Mouse (Mus musculus): ENCODE results near the gene Olfr1018. TPM values are rescaled to one million over a fixed set of nuclear protein-coding genes. Genes with fewer than 3 reads are reported as not detected.

Gene Olfr1018
- polyA plus RNA-seq (2015; fragmentation: Nextera tagmentation; extraction: Ambion mirVana) = not detected in 2 replicates

DNA sequence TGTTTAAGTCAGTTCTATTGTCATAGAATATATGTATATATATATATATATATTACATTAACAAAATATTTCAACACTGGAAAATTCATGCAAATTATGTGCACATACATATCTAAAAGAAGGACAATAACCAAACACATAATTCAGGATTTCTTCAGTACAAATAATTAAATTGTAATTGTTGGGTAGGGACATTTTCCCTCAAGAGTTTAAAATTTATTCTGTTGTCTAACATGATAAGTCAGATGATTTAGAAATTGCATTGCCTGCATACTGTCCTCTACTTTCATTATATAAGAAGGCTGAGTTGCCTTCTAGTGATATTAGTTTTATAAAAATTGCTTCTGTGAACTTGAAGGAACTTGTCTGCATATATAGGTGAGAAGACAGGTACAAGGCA lies at the start of gene Olfr1018:
TSS of gene Olfr1018 (plus strand) at position 301 of the 400 bp plus-strand sequence.
- ATAC-seq (ENCODE audit: borderline replicate concordance, extremely low read depth, low FRiP score, low TSS enrichment) = no peak
- Histone ChIP-seq H3K4me3 (no peak within 1 kb of the TSS), H3K9me3 (no peaks in the 10 kb centered on the region), H3K4me2 (no peak within 1 kb of the TSS), H3K27me3 (no peaks in the 10 kb centered on the region), H3K36me3 (no peaks in the 10 kb centered on the region), H3K27ac (no peak within 1 kb of the TSS), H3K4me1 (no peaks in the 10 kb centered on the region), H3K9ac (no peak within 1 kb of the TSS)

DNA sequence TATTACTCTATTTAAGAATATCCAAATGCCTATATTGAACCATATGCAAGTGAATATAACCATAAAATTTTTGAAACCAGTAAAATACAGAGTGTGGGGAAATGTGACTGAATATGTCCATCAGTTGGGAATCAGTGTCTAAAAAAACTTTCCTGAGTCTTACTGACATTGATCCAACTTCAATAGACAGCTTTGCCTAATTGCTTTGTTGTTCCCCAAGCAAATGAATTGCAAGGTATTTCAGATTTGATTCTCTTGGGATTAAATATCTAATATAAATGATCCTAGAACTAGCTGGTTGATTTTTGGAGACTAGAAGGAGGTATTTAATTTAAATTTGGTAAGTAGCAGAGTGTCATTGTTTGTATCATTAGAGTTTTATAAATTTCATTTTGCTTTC lies 45.9 kb upstream of the Olfr1018 start, which contains the start of gene Olfr1014:
TSS of gene Olfr1014 (plus strand) at position 301 of the 400 bp plus-strand sequence.
- no peak within 1 kb of the TSS for H3K27ac ChIP-seq
- H3K4me3 ChIP-seq = no peak within 1 kb of the TSS
- H3K4me1 ChIP-seq = no peaks in the 10 kb centered on the region
- H3K9me3 ChIP-seq = no peaks in the 10 kb centered on the region
- no peaks in the 10 kb centered on the region for H3K27me3 ChIP-seq
- no peak within 1 kb of the TSS for H3K9ac ChIP-seq
- H3K4me2 ChIP-seq = no peak within 1 kb of the TSS
- no peak for ATAC-seq (ENCODE audit: borderline replicate concordance, extremely low read depth, low FRiP score, low TSS enrichment)
- H3K36me3 ChIP-seq = no peaks in the 10 kb centered on the region

DNA sequence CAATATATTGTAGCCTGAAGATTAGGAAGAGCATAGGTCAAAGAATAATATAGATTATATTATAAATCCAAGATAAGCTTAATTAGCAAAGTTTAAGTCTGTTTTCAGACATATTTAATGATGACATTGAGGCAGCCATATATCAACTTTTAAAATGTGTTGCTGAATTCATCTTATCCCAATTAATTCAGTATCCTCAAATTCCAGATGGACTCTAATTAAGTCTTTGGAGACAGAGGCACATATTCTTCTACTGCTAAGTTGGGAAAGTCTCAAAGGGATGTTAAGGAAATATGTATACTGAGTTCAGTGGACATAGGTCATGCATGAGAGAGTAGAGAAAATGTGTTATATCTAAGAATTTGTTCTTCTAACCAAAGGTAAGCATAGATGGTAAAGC lies 36.6 kb upstream of the Olfr1018 start, which contains the start of gene Olfr1015:
TSS of gene Olfr1015 (plus strand) at position 301 of the 400 bp plus-strand sequence.
- Histone ChIP-seq H3K4me3 (no peak within 1 kb of the TSS), H3K4me2 (no peak within 1 kb of the TSS), H3K9ac (no peak within 1 kb of the TSS), H3K27me3 (no peaks in the 10 kb centered on the region), H3K4me1 (no peaks in the 10 kb centered on the region), H3K27ac (no peak within 1 kb of the TSS), H3K9me3 (no peaks in the 10 kb centered on the region), H3K36me3 (no peaks in the 10 kb centered on the region)
- no peak for ATAC-seq (ENCODE audit: borderline replicate concordance, extremely low read depth, low FRiP score, low TSS enrichment)

DNA sequence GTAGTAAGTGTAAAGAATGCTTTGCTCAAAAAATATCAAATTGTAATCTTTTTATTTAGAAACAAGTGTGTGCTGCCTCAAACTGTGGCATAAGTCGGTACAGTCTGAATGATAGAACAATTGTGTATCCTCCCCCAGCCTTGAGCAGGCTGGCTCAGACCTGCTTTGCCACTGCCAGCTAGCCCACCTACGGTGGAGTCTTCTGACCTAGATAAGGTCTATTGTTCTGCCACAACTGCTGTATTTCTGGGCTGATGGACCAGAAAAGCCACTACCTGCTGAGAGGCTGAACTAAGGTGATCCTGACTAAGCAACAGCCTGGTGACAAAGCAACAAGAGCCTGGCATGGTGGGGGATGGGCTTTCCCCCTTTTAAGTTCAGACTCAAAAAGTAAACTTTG lies 25.9 kb upstream of the Olfr1018 start:
- ATAC-seq (ENCODE audit: borderline replicate concordance, extremely low read depth, low FRiP score, low TSS enrichment) = no peak
- WGBS = 44% methylated on average over 2 of the region's 2 CpGs
- Histone ChIP-seq H3K4me1 (no peaks in the 10 kb centered on the region), H3K27ac (no peak overlapping the region), H3K9me3 (no peaks in the 10 kb centered on the region; the same call in 1 of the 2 replicates), H3K4me2 (no peak overlapping the region), H3K4me3 (no peak overlapping the region), H3K27me3 (no peaks in the 10 kb centered on the region), H3K36me3 (no peaks in the 10 kb centered on the region), H3K9ac (no peak overlapping the region)

DNA sequence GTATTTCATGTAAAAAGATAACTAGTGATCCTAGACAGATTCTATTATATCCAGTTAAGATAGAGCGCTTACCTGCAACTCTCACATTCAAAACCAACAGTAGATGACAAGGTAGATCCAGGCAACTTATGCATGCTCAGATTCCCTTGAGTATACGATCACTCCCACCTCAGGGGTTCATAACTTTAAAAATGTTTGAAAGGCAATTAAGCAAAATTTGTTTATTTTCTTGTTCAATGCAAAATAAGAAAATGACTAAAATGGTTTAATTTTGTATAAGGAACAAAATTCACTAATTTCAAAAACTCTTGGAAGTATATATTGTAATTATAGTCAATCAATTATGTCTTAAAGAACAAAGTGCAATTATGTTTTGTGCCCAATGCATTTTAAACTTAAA lies 15.8 kb upstream of the Olfr1018 start, which contains the start of gene Olfr1016:
TSS of gene Olfr1016 (minus strand) at position 101 of the 400 bp plus-strand sequence.
- Histone ChIP-seq H3K4me1 (no peaks in the 10 kb centered on the region), H3K4me3 (no peak within 1 kb of the TSS), H3K9ac (no peak within 1 kb of the TSS), H3K9me3 (no peaks in the 10 kb centered on the region), H3K27ac (no peak within 1 kb of the TSS), H3K27me3 (no peaks in the 10 kb centered on the region), H3K4me2 (no peak within 1 kb of the TSS), H3K36me3 (no peaks in the 10 kb centered on the region)
- 85% methylated on average over 2 of the region's 2 CpGs for WGBS
- no peak for ATAC-seq (ENCODE audit: borderline replicate concordance, extremely low read depth, low FRiP score, low TSS enrichment)

DNA sequence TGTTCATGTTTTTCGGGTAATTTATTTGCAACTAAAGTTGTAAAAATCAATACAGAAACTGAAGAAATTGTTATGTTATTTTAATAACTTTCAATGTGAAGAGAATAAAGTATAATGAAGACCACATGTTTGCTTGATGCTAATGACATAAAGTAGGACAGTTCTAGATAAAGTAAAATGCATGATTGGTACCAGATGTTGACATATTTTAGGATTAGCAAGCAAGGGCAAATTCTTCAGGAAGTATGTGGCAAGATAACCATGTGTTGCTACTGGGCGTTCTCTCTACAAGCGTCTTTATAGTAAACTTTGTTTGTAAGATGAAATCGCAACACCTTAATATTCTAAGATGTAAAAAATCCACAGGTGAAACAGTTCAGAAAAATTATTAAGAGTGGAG lies 13.8 kb upstream of the Olfr1018 start:
- Histone ChIP-seq H3K36me3 (no peaks in the 10 kb centered on the region), H3K9ac (no peak overlapping the region), H3K27ac (no peak overlapping the region), H3K4me3 (no peak overlapping the region), H3K4me2 (no peak overlapping the region), H3K4me1 (no peaks in the 10 kb centered on the region), H3K27me3 (no peaks in the 10 kb centered on the region), H3K9me3 (no peaks in the 10 kb centered on the region)
- WGBS = 66% methylated on average over 4 of the region's 4 CpGs
- no peak for ATAC-seq (ENCODE audit: borderline replicate concordance, extremely low read depth, low FRiP score, low TSS enrichment)

DNA sequence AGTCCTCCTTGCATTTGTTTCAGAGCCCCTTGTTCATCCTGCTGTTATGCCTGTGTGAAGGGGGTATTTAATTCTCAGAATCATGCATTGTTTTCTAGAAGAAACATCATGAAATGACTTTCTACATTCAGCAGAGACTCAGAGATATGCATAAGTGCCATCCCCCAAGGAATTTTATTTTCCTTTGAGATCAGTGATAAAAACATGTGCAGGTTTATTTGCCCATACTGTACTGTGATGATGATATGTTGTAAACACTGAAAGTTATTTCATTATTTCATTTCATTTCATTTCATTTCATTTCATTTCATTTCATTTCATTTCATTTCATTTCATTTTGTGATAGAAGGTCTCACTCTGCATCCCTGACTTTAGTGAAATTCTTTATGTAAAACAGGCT lies 27.1 kb downstream of the Olfr1018 start, which contains the start of gene Olfr1019:
TSS of gene Olfr1019 (minus strand) at position 101 of the 400 bp plus-strand sequence.
- Histone ChIP-seq H3K36me3 (no peaks in the 10 kb centered on the region), H3K4me1 (no peaks in the 10 kb centered on the region), H3K9ac (no peak within 1 kb of the TSS), H3K4me2 (no peak within 1 kb of the TSS), H3K27ac (no peak within 1 kb of the TSS), H3K27me3 (no peaks in the 10 kb centered on the region), H3K4me3 (no peak within 1 kb of the TSS), H3K9me3 (no peaks in the 10 kb centered on the region)
- no peak for ATAC-seq (ENCODE audit: borderline replicate concordance, extremely low read depth, low FRiP score, low TSS enrichment)

DNA sequence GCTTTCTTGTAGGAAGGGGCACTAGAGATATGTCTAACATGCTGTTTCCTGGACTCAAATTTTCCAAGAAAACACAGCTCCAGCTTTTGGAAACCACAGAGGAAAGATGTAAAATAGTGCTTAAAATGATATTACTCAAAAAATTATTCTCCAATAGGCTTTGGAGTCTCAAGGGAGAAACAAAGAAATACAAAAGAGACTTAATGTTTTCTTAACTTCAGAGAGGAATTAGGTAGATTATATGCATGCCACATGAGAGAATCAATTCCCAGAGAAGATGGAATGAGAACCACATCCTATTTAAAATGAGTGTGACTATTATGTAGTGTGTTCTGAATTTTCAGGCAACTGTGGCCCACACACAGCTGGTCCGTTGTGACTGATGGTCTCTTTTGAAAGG lies 28.5 kb downstream of the Olfr1018 start, which contains the start of gene Olfr1020:
TSS of gene Olfr1020 (plus strand) at position 301 of the 400 bp plus-strand sequence.
- Histone ChIP-seq H3K4me3 (no peak within 1 kb of the TSS), H3K27me3 (no peaks in the 10 kb centered on the region), H3K4me1 (no peaks in the 10 kb centered on the region), H3K9me3 (no peaks in the 10 kb centered on the region), H3K27ac (no peak within 1 kb of the TSS), H3K4me2 (no peak within 1 kb of the TSS), H3K9ac (no peak within 1 kb of the TSS), H3K36me3 (no peaks in the 10 kb centered on the region)
- ATAC-seq (ENCODE audit: borderline replicate concordance, extremely low read depth, low FRiP score, low TSS enrichment) = no peak
- 81% methylated on average over 1 of the region's 1 CpGs for WGBS

DNA sequence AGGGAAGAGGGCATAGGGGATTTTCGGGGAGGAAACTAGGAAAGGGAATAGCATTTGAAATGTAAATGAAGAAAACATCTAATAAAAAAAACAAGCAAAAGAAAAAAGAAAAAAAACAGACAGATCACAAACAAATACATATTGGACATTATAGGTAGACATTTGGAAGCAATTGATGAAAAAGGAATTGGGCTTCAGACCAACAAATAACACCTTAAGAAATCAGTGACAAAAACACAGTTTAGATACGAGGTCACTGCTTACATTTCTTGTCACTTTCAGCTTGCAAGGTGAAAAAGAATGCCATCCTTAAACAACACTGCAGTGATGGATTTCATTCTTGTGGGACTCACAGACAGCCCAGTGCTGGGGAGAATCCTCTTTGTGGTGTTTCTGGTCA lies 50.0 kb downstream of the Olfr1018 start, which contains the start of gene Olfr1022:
TSS of gene Olfr1022 (plus strand) at position 301 of the 400 bp plus-strand sequence.
- H3K36me3 ChIP-seq = no peaks in the 10 kb centered on the region
- H3K9ac ChIP-seq = no peak within 1 kb of the TSS
- no peaks in the 10 kb centered on the region for H3K9me3 ChIP-seq
- H3K27me3 ChIP-seq = no peaks in the 10 kb centered on the region
- H3K4me1 ChIP-seq = no peaks in the 10 kb centered on the region
- H3K27ac ChIP-seq = no peak within 1 kb of the TSS
- ATAC-seq (ENCODE audit: borderline replicate concordance, extremely low read depth, low FRiP score, low TSS enrichment) = no peak
- H3K4me3 ChIP-seq = no peak within 1 kb of the TSS
- WGBS = 25% methylated on average over 2 of the region's 2 CpGs
- no peak within 1 kb of the TSS for H3K4me2 ChIP-seq

Other genes with a start within 250 kb of the Olfr1018 start
- not detected in 2 replicates for gene Olfr996, start 239.3 kb upstream of the Olfr1018 start, polyA plus RNA-seq (2015; fragmentation: Nextera tagmentation; extraction: Ambion mirVana)
- not detected in 2 replicates for gene Olfr998, start 229.5 kb upstream of the Olfr1018 start, polyA plus RNA-seq (2015; fragmentation: Nextera tagmentation; extraction: Ambion mirVana)
- gene Olfr1000, start 206.6 kb upstream of the Olfr1018 start, polyA plus RNA-seq (2015; fragmentation: Nextera tagmentation; extraction: Ambion mirVana) = not detected in 2 replicates
- gene Olfr1002, start 167.8 kb upstream of the Olfr1018 start, polyA plus RNA-seq (2015; fragmentation: Nextera tagmentation; extraction: Ambion mirVana) = not detected in 2 replicates
- gene Olfr154, start 154.0 kb upstream of the Olfr1018 start, polyA plus RNA-seq (2015; fragmentation: Nextera tagmentation; extraction: Ambion mirVana) = not detected in 2 replicates
- not detected in 2 replicates for gene Olfr1006, start 139.7 kb upstream of the Olfr1018 start, polyA plus RNA-seq (2015; fragmentation: Nextera tagmentation; extraction: Ambion mirVana)
- gene Olfr1008, start 129.0 kb upstream of the Olfr1018 start, polyA plus RNA-seq (2015; fragmentation: Nextera tagmentation; extraction: Ambion mirVana) = not detected in 2 replicates
- gene Olfr1009, start 103.1 kb upstream of the Olfr1018 start, polyA plus RNA-seq (2015; fragmentation: Nextera tagmentation; extraction: Ambion mirVana) = not detected in 2 replicates
- gene Olfr1012, start 55.7 kb upstream of the Olfr1018 start, polyA plus RNA-seq (2015; fragmentation: Nextera tagmentation; extraction: Ambion mirVana) = not detected in 2 replicates
- gene Olfr1013, start 51.4 kb upstream of the Olfr1018 start, polyA plus RNA-seq (2015; fragmentation: Nextera tagmentation; extraction: Ambion mirVana) = not detected in 2 replicates
- gene Olfr1014, start 45.8 kb upstream of the Olfr1018 start, polyA plus RNA-seq (2015; fragmentation: Nextera tagmentation; extraction: Ambion mirVana) = not detected in 2 replicates
- gene Olfr1015, start 36.5 kb upstream of the Olfr1018 start, polyA plus RNA-seq (2015; fragmentation: Nextera tagmentation; extraction: Ambion mirVana) = not detected in 2 replicates
- not detected in 2 replicates for gene Olfr1016, start 15.9 kb upstream of the Olfr1018 start, polyA plus RNA-seq (2015; fragmentation: Nextera tagmentation; extraction: Ambion mirVana)
- not detected in 2 replicates for gene Olfr1019, start 27.0 kb downstream of the Olfr1018 start, polyA plus RNA-seq (2015; fragmentation: Nextera tagmentation; extraction: Ambion mirVana)
- not detected in 2 replicates for gene Olfr1020, start 28.6 kb downstream of the Olfr1018 start, polyA plus RNA-seq (2015; fragmentation: Nextera tagmentation; extraction: Ambion mirVana)
- gene Olfr1022, start 50.1 kb downstream of the Olfr1018 start, polyA plus RNA-seq (2015; fragmentation: Nextera tagmentation; extraction: Ambion mirVana) = not detected in 2 replicates
- not detected in 2 replicates for gene Olfr1023, start 67.2 kb downstream of the Olfr1018 start, polyA plus RNA-seq (2015; fragmentation: Nextera tagmentation; extraction: Ambion mirVana)
- gene Olfr1024, start 86.6 kb downstream of the Olfr1018 start, polyA plus RNA-seq (2015; fragmentation: Nextera tagmentation; extraction: Ambion mirVana) = not detected in 2 replicates
- gene Olfr1025-ps1, start 96.7 kb downstream of the Olfr1018 start, polyA plus RNA-seq (2015; fragmentation: Nextera tagmentation; extraction: Ambion mirVana) = not detected in 2 replicates
- not detected in 2 replicates for gene Olfr1026, start 103.1 kb downstream of the Olfr1018 start, polyA plus RNA-seq (2015; fragmentation: Nextera tagmentation; extraction: Ambion mirVana)
- gene Olfr1028, start 132.0 kb downstream of the Olfr1018 start, polyA plus RNA-seq (2015; fragmentation: Nextera tagmentation; extraction: Ambion mirVana) = not detected in 2 replicates
- not detected in 2 replicates for gene Olfr1029, start 155.4 kb downstream of the Olfr1018 start, polyA plus RNA-seq (2015; fragmentation: Nextera tagmentation; extraction: Ambion mirVana)
- not detected in 2 replicates for gene Olfr1030, start 160.8 kb downstream of the Olfr1018 start, polyA plus RNA-seq (2015; fragmentation: Nextera tagmentation; extraction: Ambion mirVana)
- not detected in 2 replicates for gene Olfr1031, start 171.8 kb downstream of the Olfr1018 start, polyA plus RNA-seq (2015; fragmentation: Nextera tagmentation; extraction: Ambion mirVana)
- gene Olfr1032, start 187.1 kb downstream of the Olfr1018 start, polyA plus RNA-seq (2015; fragmentation: Nextera tagmentation; extraction: Ambion mirVana) = not detected in 2 replicates
- gene Olfr1033, start 202.2 kb downstream of the Olfr1018 start, polyA plus RNA-seq (2015; fragmentation: Nextera tagmentation; extraction: Ambion mirVana) = 2.3 and 3.1 TPM in 2 replicates
- gene Olfr1034, start 227.4 kb downstream of the Olfr1018 start, polyA plus RNA-seq (2015; fragmentation: Nextera tagmentation; extraction: Ambion mirVana) = not detected in 2 replicates

All from lung, embryonic 15.5 days (tissue).